ENCODE assay signal across 10 mouse cellular contexts in the genomic region with DNA sequence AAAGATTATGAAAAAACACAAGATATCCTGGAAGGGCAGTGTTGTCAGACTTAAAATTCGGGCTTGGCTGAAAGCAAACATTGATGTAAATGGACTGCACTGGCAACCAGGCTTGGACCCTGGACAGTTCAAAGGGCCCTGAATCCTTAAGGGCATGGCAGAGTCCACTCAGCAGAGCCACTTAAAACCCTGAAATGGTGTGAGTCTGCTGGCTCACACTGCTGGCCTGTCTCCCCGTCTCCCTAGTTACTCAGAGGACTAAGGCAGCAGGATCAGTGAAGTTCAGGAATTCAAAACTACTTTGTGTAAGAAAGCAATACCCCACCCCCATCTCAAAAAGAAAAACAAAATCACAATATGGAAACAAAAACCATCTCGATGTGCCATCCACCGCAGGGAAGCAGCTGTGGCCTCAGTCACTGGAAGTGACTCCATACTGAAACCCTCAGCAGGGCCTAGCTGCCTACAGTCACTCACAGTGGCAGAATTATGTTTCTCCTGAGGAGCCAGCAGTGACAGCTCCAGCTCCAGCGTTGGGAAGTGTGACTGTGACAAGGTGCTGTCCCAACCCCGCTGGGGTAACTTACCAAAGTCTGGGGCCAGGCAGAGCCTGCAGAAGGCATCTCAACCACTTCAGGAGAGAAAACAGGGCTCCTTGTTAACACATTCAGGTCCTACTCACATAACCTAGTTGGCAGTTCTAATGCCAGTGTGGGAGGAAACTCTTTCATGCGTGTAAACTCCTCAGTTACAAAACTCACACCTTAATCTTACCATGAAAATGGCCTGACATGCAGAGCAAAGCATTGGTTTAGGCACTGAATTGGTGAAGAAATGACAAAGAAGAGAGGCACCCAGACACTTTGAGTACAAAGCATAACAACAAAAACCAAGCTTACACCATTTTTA.
DNase-seq lines count a peak whose midpoint lies in the region; ATAC-seq and TF ChIP-seq lines count a peak whose summit lies in the region.
"Had no signal": no experiment of that assay in that cellular context is flagged by ENCODE, and none has a peak within 500 bp of the region (broad histone marks: within the 10 kb centered on the region; RNA-seq: fewer than 3 reads in every experiment).

No protein-coding gene starts in this region.

- TF ChIP-seq EP300 in heart, adult 2 months (IDR thresholded peaks at IDR 0.05; ENCODE audit: insufficient read depth, low read depth, low read length), result no peak

- H3K9ac ChIP-seq in heart, embryonic 11.5 days (ENCODE audit: low read depth, low read length), result no peak overlapping the region
- no peak overlapping the region for H3K9ac ChIP-seq in heart, adult 2 months (ENCODE audit: low read depth, low read length)
- no peak overlapping the region for H3K9ac ChIP-seq in midbrain, embryonic 11.5 days (ENCODE audit: low read length)
- no peak overlapping the region for H3K9ac ChIP-seq in midbrain, embryonic 15.5 days
- 0 out of 2 replicates have a peak overlapping the region, but pooled peaks have one; percentile 1 for H3K9ac ChIP-seq in stomach, embryonic 16.5 days (ENCODE audit: low read length)
- H3K9ac ChIP-seq: liver, embryonic 15.5 days had no signal

- H3K4me1 ChIP-seq in heart, embryonic 11.5 days (ENCODE audit: control insufficient read depth, insufficient read depth, low read length), result peaks cover 25% of the 10 kb centered on the region
- H3K4me1 ChIP-seq in heart, adult 2 months (ENCODE audit: control insufficient read depth, insufficient read depth, low read length), result peaks cover 12% of the 10 kb centered on the region
- H3K4me1 ChIP-seq in midbrain, embryonic 11.5 days (ENCODE audit: control insufficient read depth, insufficient read depth, low read length), result peaks cover 20% of the 10 kb centered on the region
- H3K4me1 ChIP-seq in midbrain, embryonic 15.5 days, result peaks cover 20% of the 10 kb centered on the region
- no peaks in the 10 kb centered on the region for H3K4me1 ChIP-seq in kidney, adult 2 months (ENCODE audit: control insufficient read depth, insufficient read depth, low read length)
- peaks cover 28% of the 10 kb centered on the region for H3K4me1 ChIP-seq in stomach, embryonic 16.5 days (ENCODE audit: control insufficient read depth, insufficient read depth, low read length)

- no peaks in the 10 kb centered on the region for H3K79me2 ChIP-seq in heart, adult 2 months (replicated peaks; ENCODE audit: control insufficient read depth, insufficient read depth, low read length)

- H3K36me3 ChIP-seq in heart, embryonic 11.5 days (ENCODE audit: control insufficient read depth, insufficient read depth, low read length), result no peaks in the 10 kb centered on the region
- H3K36me3 ChIP-seq in heart, adult 2 months (ENCODE audit: control insufficient read depth, insufficient read depth, low read length), result no peaks in the 10 kb centered on the region
- no peaks in the 10 kb centered on the region for H3K36me3 ChIP-seq in midbrain, embryonic 11.5 days (ENCODE audit: control insufficient read depth, insufficient read depth, low read length)
- H3K36me3 ChIP-seq in midbrain, embryonic 15.5 days (replicated peaks), result no peaks in the 10 kb centered on the region
- no peaks in the 10 kb centered on the region for H3K36me3 ChIP-seq in kidney, adult 2 months (ENCODE audit: control insufficient read depth, insufficient read depth, low read length)
- no peaks in the 10 kb centered on the region; the same call in 1 of the 2 replicates for H3K36me3 ChIP-seq in stomach, embryonic 16.5 days (ENCODE audit: control insufficient read depth, insufficient read depth, low read length)
- H3K36me3 ChIP-seq: liver, embryonic 15.5 days had no signal

- no peak for ATAC-seq in heart, embryonic 11.5 days (replicated peaks; ENCODE audit: insufficient number of reproducible peaks, low FRiP score, low TSS enrichment)
- no peak for ATAC-seq in midbrain, embryonic 11.5 days (ENCODE audit: low FRiP score)
- no peak for ATAC-seq in midbrain, embryonic 15.5 days (replicated peaks)
- no peak for ATAC-seq in stomach, embryonic 16.5 days (ENCODE audit: insufficient read depth, low FRiP score)
- ATAC-seq: midbrain, embryonic 16.5 days had no signal

- no peak overlapping the region for H3K4me2 ChIP-seq in heart, embryonic 11.5 days
- H3K4me2 ChIP-seq in midbrain, embryonic 11.5 days, result no peak overlapping the region
- H3K4me2 ChIP-seq in midbrain, embryonic 15.5 days, result no peak overlapping the region
- H3K4me2 ChIP-seq in stomach, embryonic 16.5 days (ENCODE audit: low read depth, low read length), result no peak overlapping the region
- H3K4me2 ChIP-seq: liver, embryonic 15.5 days had no signal

- H3K9me3 ChIP-seq in heart, embryonic 11.5 days (replicated peaks; ENCODE audit: control insufficient read depth, low read length), result no peaks in the 10 kb centered on the region
- no peaks in the 10 kb centered on the region for H3K9me3 ChIP-seq in midbrain, embryonic 11.5 days (ENCODE audit: control insufficient read depth, low read length)
- H3K9me3 ChIP-seq in midbrain, embryonic 15.5 days, result no peaks in the 10 kb centered on the region
- H3K9me3 ChIP-seq in stomach, embryonic 16.5 days (replicated peaks; ENCODE audit: control insufficient read depth, low read length), result 0 out of 2 replicates have a peak, but pooled peaks cover 6% of the 10 kb centered on the region
- H3K9me3 ChIP-seq: liver, embryonic 15.5 days had no signal

- H3K4me3 ChIP-seq in heart, embryonic 11.5 days (ENCODE audit: low read depth, low read length), result no peak overlapping the region
- no peak overlapping the region for H3K4me3 ChIP-seq in heart, adult 2 months
- no peak overlapping the region for H3K4me3 ChIP-seq in midbrain, embryonic 11.5 days (ENCODE audit: low read depth, low read length)
- no peak overlapping the region for H3K4me3 ChIP-seq in midbrain, embryonic 15.5 days
- no peak overlapping the region for H3K4me3 ChIP-seq in kidney, adult 2 months (ENCODE audit: insufficient read depth, low read depth, low read length)
- no peak overlapping the region for H3K4me3 ChIP-seq in stomach, embryonic 16.5 days (replicated peaks; ENCODE audit: low read length)
- H3K4me3 ChIP-seq: liver, embryonic 15.5 days had no signal

- H3K27me3 ChIP-seq in heart, embryonic 11.5 days (ENCODE audit: control insufficient read depth, insufficient read depth, low read length), result no peaks in the 10 kb centered on the region
- H3K27me3 ChIP-seq in heart, adult 2 months (ENCODE audit: control insufficient read depth, insufficient read depth, low read length), result no peaks in the 10 kb centered on the region
- no peaks in the 10 kb centered on the region for H3K27me3 ChIP-seq in midbrain, embryonic 11.5 days (ENCODE audit: control insufficient read depth, insufficient read depth, low read length)
- H3K27me3 ChIP-seq in midbrain, embryonic 15.5 days (replicated peaks), result no peaks in the 10 kb centered on the region
- no peaks in the 10 kb centered on the region for H3K27me3 ChIP-seq in kidney, adult 2 months (replicated peaks; ENCODE audit: control insufficient read depth, insufficient read depth, low read length)
- no peaks in the 10 kb centered on the region for H3K27me3 ChIP-seq in stomach, embryonic 16.5 days (ENCODE audit: control insufficient read depth, insufficient read depth, low read length)
- H3K27me3 ChIP-seq: liver, embryonic 15.5 days had no signal

- 43% methylated on average over 7 of the region's 7 CpGs for WGBS in heart, embryonic 11.5 days (ENCODE audit: insufficient replicate concordance)
- WGBS in heart, adult 2 months, result 66% methylated on average over 7 of the region's 7 CpGs
- WGBS in midbrain, embryonic 11.5 days, result 42% methylated on average over 7 of the region's 7 CpGs
- 39% methylated on average over 7 of the region's 7 CpGs for WGBS in midbrain, embryonic 15.5 days
- 47% methylated on average over 7 of the region's 7 CpGs for WGBS in kidney, adult 2 months
- 58% methylated on average over 7 of the region's 7 CpGs for WGBS in stomach, embryonic 16.5 days

- peak overlapping the region; percentile 3; the same call in 1 of the 2 replicates for H3K27ac ChIP-seq in heart, embryonic 11.5 days (ENCODE audit: low read depth, low read length)
- H3K27ac ChIP-seq in heart, adult 2 months, result no peak overlapping the region
- no peak overlapping the region for H3K27ac ChIP-seq in midbrain, embryonic 11.5 days (ENCODE audit: low read depth, low read length)
- H3K27ac ChIP-seq in midbrain, embryonic 15.5 days, result no peak overlapping the region
- no peak overlapping the region for H3K27ac ChIP-seq in kidney, adult 2 months (ENCODE audit: insufficient read depth, low read depth, low read length)
- H3K27ac ChIP-seq in stomach, embryonic 16.5 days (ENCODE audit: low read length), result no peak overlapping the region
- H3K27ac ChIP-seq: liver, embryonic 15.5 days had no signal

- TF ChIP-seq CTCF in heart, adult 2 months (IDR thresholded peaks at IDR 0.05), result no peak
- no peak for TF ChIP-seq CTCF in kidney, adult 2 months (conservative IDR thresholded peaks at IDR 0.05; ENCODE audit: insufficient read depth, insufficient read length, low read depth, low read length)

- no peak for TF ChIP-seq POLR2A in heart, adult 2 months (IDR thresholded peaks at IDR 0.05; ENCODE audit: insufficient read depth, low read depth, low read length)
- no peak for TF ChIP-seq POLR2A in kidney, adult 2 months (IDR thresholded peaks at IDR 0.05; ENCODE audit: low read depth, low read length)

- intact Hi-C loops in heart, adult 2 months (cut with DNase I), result no loop called here

- no peak for DNase-seq in heart, adult 2 months
- DNase-seq in midbrain, embryonic 11.5 days (ENCODE audit: low spot score, missing footprints), result peak; percentile 79
- peak; percentile 66 for DNase-seq in kidney, adult 2 months
- DNase-seq in urinary bladder, postnatal 25 days (ENCODE audit: low spot score), result no peak
- DNase-seq in right cerebral cortex, adult 2 months (ENCODE audit: low spot score in 2 of 2), result no peak

Comparison
In these comparisons a context has a peak if more than half of its experiments do, and no peak if none do; other contexts are left out.
1. DNase-seq: peak in midbrain, embryonic 11.5 days (single experiment) and kidney, adult 2 months (single experiment); none in heart, adult 2 months (0 of 2), urinary bladder, postnatal 25 days (single experiment) and right cerebral cortex, adult 2 months (0 of 2).